Mouse (Mus musculus) right cerebral cortex, postnatal 25 days (tissue): ENCODE measurements around the gene Farp2.

Experiments used
- DNase-seq: peaks from one replicate; pipeline ENCODE4 v3.0.0; 2022

Farp2 gene

GRCm38 (mm10) chr1:93563649-93564048, 51.8 kb downstream of the Farp2 start:
- DNase-seq = no peak

GRCm38 (mm10) chr1:93564781-93565180, 52.9 kb downstream of the Farp2 start:
- no peak for DNase-seq

- DNase-seq = no peak
Observed at GRCm38 (mm10) chr1:93567013-93567412, 55.1 kb downstream of the Farp2 start.

GRCm38 (mm10) chr1:93567717-93568497, 56.0 kb downstream of the Farp2 start:
- no peak for DNase-seq

GRCm38 (mm10) chr1:93577066-93577465, 65.2 kb downstream of the Farp2 start:
- no peak for DNase-seq

GRCm38 (mm10) chr1:93577861-93578260, 66.0 kb downstream of the Farp2 start:
- DNase-seq = peak; percentile 52

- DNase-seq = no peak
Observed at GRCm38 (mm10) chr1:93581545-93581944, 69.7 kb downstream of the Farp2 start.

- no peak for DNase-seq
Observed at GRCm38 (mm10) chr1:93588346-93588745, 76.5 kb downstream of the Farp2 start.

- no peak for DNase-seq
Observed at GRCm38 (mm10) chr1:93593960-93594359, 82.1 kb downstream of the Farp2 start.

- DNase-seq = no peak
Observed at GRCm38 (mm10) chr1:93595916-93596315, 84.0 kb downstream of the Farp2 start.

GRCm38 (mm10) chr1:93602911-93603310, 91.0 kb downstream of the Farp2 start:
- no peak for DNase-seq

- no peak for DNase-seq
Observed at GRCm38 (mm10) chr1:93603921-93604320, 92.0 kb downstream of the Farp2 start.

GRCm38 (mm10) chr1:93607090-93608083, 95.5 kb downstream of the Farp2 start:
- no peak for DNase-seq

- no peak for DNase-seq
Observed at GRCm38 (mm10) chr1:93608696-93609245, 96.9 kb downstream of the Farp2 start.

- DNase-seq = no peak
Observed at GRCm38 (mm10) chr1:93609762-93610161, 97.9 kb downstream of the Farp2 start.

- no peak for DNase-seq
Observed at GRCm38 (mm10) chr1:93618059-93618748, 106.3 kb downstream of the Farp2 start.

- no peak for DNase-seq
Observed at GRCm38 (mm10) chr1:93618948-93619347, 107.1 kb downstream of the Farp2 start.

- DNase-seq = no peak
Observed at GRCm38 (mm10) chr1:93624502-93624901, 112.6 kb downstream of the Farp2 start.

- DNase-seq = no peak
Observed at GRCm38 (mm10) chr1:93630796-93631195, 118.9 kb downstream of the Farp2 start.

GRCm38 (mm10) chr1:93632723-93633122, 120.8 kb downstream of the Farp2 start:
- no peak for DNase-seq

GRCm38 (mm10) chr1:93634481-93634891, 122.6 kb downstream of the Farp2 start:
- DNase-seq = peak; percentile 41

- DNase-seq = no peak
Observed at GRCm38 (mm10) chr1:93635091-93635579, 123.3 kb downstream of the Farp2 start.
